In genomic region chr16:78265826-78266225, GRCm38 (mm10) we compare ENCODE assay signal across 10 mouse cellular contexts. TPM values are rescaled to one million over a fixed set of nuclear protein-coding genes. Genes with fewer than 3 reads are reported as not detected.
DNase-seq lines count a peak whose midpoint lies in the region; ATAC-seq lines count a peak whose summit lies in the region.
"Had no signal": no experiment of that assay in that cellular context is flagged by ENCODE, and none has a peak within 500 bp of the region (broad histone marks: within the 10 kb centered on the region; RNA-seq: fewer than 3 reads in every experiment).

No protein-coding gene starts in this region.

- 34% methylated on average over 11 of the region's 11 CpGs for WGBS in heart, embryonic 10.5 days
- 37% methylated on average over 11 of the region's 11 CpGs for WGBS in midbrain, embryonic 12.5 days
- WGBS in midbrain, embryonic 13.5 days = 38% methylated on average over 11 of the region's 11 CpGs
- WGBS in lung, embryonic 16.5 days = 36% methylated on average over 11 of the region's 11 CpGs
- 30% methylated on average over 11 of the region's 11 CpGs for WGBS in forebrain, embryonic 14.5 days

- DNase-seq in heart, embryonic 10.5 days (ENCODE audit: low spot score) = no peak
- DNase-seq in heart, adult 11 months = no peak
- no peak for DNase-seq in layer of hippocampus, adult 9-10 months (ENCODE audit: low spot score)
- no peak for DNase-seq in urinary bladder, postnatal 10 days (ENCODE audit: low spot score)
- no peak for DNase-seq in forebrain, embryonic 14.5 days (ENCODE audit: low spot score)
- DNase-seq: kidney, adult 2 months had no signal

- no peak overlapping the region for H3K4me3 ChIP-seq in heart, embryonic 10.5 days
- no peak overlapping the region for H3K4me3 ChIP-seq in midbrain, embryonic 12.5 days
- H3K4me3 ChIP-seq in midbrain, embryonic 13.5 days (replicated peaks) = no peak overlapping the region
- no peak overlapping the region for H3K4me3 ChIP-seq in lung, embryonic 16.5 days (ENCODE audit: low read length)
- no peak overlapping the region for H3K4me3 ChIP-seq in forebrain, embryonic 14.5 days (ENCODE audit: low read depth, low read length)

- H3K9me3 ChIP-seq in heart, embryonic 10.5 days = no peaks in the 10 kb centered on the region
- H3K9me3 ChIP-seq in midbrain, embryonic 12.5 days = no peaks in the 10 kb centered on the region
- H3K9me3 ChIP-seq in midbrain, embryonic 13.5 days = no peaks in the 10 kb centered on the region
- no peaks in the 10 kb centered on the region for H3K9me3 ChIP-seq in lung, embryonic 16.5 days (ENCODE audit: control insufficient read depth, low read length)
- H3K9me3 ChIP-seq in forebrain, embryonic 14.5 days (replicated peaks; ENCODE audit: control insufficient read depth, low read length) = no peaks in the 10 kb centered on the region
- H3K9me3 ChIP-seq: embryonic facial prominence, embryonic 13.5 days had no signal

- peak overlapping the region; percentile 89; the same call in 1 of the 2 replicates for H3K27ac ChIP-seq in heart, embryonic 10.5 days
- 0 out of 2 replicates have a peak overlapping the region, but pooled peaks have one; percentile 12 for H3K27ac ChIP-seq in midbrain, embryonic 12.5 days (replicated peaks)
- no peak overlapping the region for H3K27ac ChIP-seq in midbrain, embryonic 13.5 days
- H3K27ac ChIP-seq in lung, embryonic 16.5 days (ENCODE audit: low read length) = 0 out of 2 replicates have a peak overlapping the region, but pooled peaks have one; percentile 59
- no peak overlapping the region for H3K27ac ChIP-seq in forebrain, embryonic 14.5 days (ENCODE audit: low read depth, low read length)
- H3K27ac ChIP-seq: embryonic facial prominence, embryonic 13.5 days had no signal

- H3K4me1 ChIP-seq in heart, embryonic 10.5 days = peaks cover 11% of the 10 kb centered on the region
- H3K4me1 ChIP-seq in midbrain, embryonic 12.5 days = peaks cover 17% of the 10 kb centered on the region
- peaks cover 12% of the 10 kb centered on the region for H3K4me1 ChIP-seq in midbrain, embryonic 13.5 days (replicated peaks)
- peaks cover 11% of the 10 kb centered on the region for H3K4me1 ChIP-seq in lung, embryonic 16.5 days (replicated peaks; ENCODE audit: control insufficient read depth, insufficient read depth, low read length)
- peaks cover 5% of the 10 kb centered on the region; the same call in 1 of the 2 replicates for H3K4me1 ChIP-seq in forebrain, embryonic 14.5 days (ENCODE audit: control insufficient read depth, insufficient read depth, low read length)

- H3K4me2 ChIP-seq in midbrain, embryonic 12.5 days (replicated peaks) = 0 out of 2 replicates have a peak overlapping the region, but pooled peaks have one; percentile 63
- H3K4me2 ChIP-seq in midbrain, embryonic 13.5 days (replicated peaks) = no peak overlapping the region
- no peak overlapping the region for H3K4me2 ChIP-seq in lung, embryonic 16.5 days (ENCODE audit: low read depth, low read length)
- H3K4me2 ChIP-seq in forebrain, embryonic 14.5 days (ENCODE audit: low read length) = no peak overlapping the region

- ATAC-seq in midbrain, embryonic 12.5 days (ENCODE audit: low FRiP score, low read depth) = no peak
- ATAC-seq in midbrain, embryonic 13.5 days = no peak
- peak; percentile 27; the same call in 1 of the 2 replicates for ATAC-seq in lung, embryonic 16.5 days (ENCODE audit: low read depth)
- ATAC-seq in forebrain, embryonic 14.5 days = no peak

- no peaks in the 10 kb centered on the region for H3K36me3 ChIP-seq in heart, embryonic 10.5 days
- no peaks in the 10 kb centered on the region for H3K36me3 ChIP-seq in midbrain, embryonic 12.5 days
- no peaks in the 10 kb centered on the region for H3K36me3 ChIP-seq in midbrain, embryonic 13.5 days
- H3K36me3 ChIP-seq in lung, embryonic 16.5 days (ENCODE audit: control insufficient read depth, insufficient read depth, low read length) = no peaks in the 10 kb centered on the region
- H3K36me3 ChIP-seq in forebrain, embryonic 14.5 days (ENCODE audit: control insufficient read depth, insufficient read depth, low read length) = no peaks in the 10 kb centered on the region
- H3K36me3 ChIP-seq: embryonic facial prominence, embryonic 13.5 days had no signal

- no peaks in the 10 kb centered on the region for H3K27me3 ChIP-seq in heart, embryonic 10.5 days (ENCODE audit: insufficient read depth, poor library complexity, severe bottlenecking)
- H3K27me3 ChIP-seq in midbrain, embryonic 12.5 days = peaks cover 14% of the 10 kb centered on the region
- peaks cover 10% of the 10 kb centered on the region; the same call in 1 of the 2 replicates for H3K27me3 ChIP-seq in midbrain, embryonic 13.5 days
- no peaks in the 10 kb centered on the region for H3K27me3 ChIP-seq in lung, embryonic 16.5 days (ENCODE audit: control insufficient read depth, insufficient read depth, low read depth, low read length)
- 0 out of 2 replicates have a peak, but pooled peaks cover 5% of the 10 kb centered on the region for H3K27me3 ChIP-seq in forebrain, embryonic 14.5 days (replicated peaks; ENCODE audit: control insufficient read depth, insufficient read depth, low read length)
- H3K27me3 ChIP-seq: embryonic facial prominence, embryonic 13.5 days had no signal

- no peak overlapping the region for H3K9ac ChIP-seq in midbrain, embryonic 12.5 days (replicated peaks)
- no peak overlapping the region for H3K9ac ChIP-seq in midbrain, embryonic 13.5 days (replicated peaks)
- no peak overlapping the region for H3K9ac ChIP-seq in lung, embryonic 16.5 days (ENCODE audit: low read length)
- no peak overlapping the region for H3K9ac ChIP-seq in forebrain, embryonic 14.5 days (ENCODE audit: low read length)

RNA-seq across cellular contexts. Expression of gene Cxadr, which starts 35.5 kb away (rescaled TPM):
- 27.9 and 35.9 TPM in 2 replicates for polyA plus RNA-seq in heart, embryonic 10.5 days (2016; fragmentation: Nextera tagmentation; extraction: Ambion mirVana)
- polyA plus RNA-seq in midbrain, embryonic 12.5 days (2016; fragmentation: Nextera tagmentation; extraction: Ambion mirVana) = 116 and 122 TPM in 2 replicates
- polyA plus RNA-seq in midbrain, embryonic 13.5 days (2015; fragmentation: Nextera tagmentation; extraction: Ambion mirVana) = 135 and 153 TPM in 2 replicates
- 35.3 and 35.7 TPM in 2 replicates for polyA plus RNA-seq in lung, embryonic 16.5 days (2015; fragmentation: Nextera tagmentation; extraction: Ambion mirVana)
- 105 and 122 TPM in 2 replicates for polyA plus RNA-seq in forebrain, embryonic 14.5 days (2014; fragmentation: Nextera tagmentation; extraction: Ambion mirVana)

Comparison
In these comparisons a context has a peak if more than half of its experiments do, and no peak if none do; other contexts are left out.
1. H3K27ac ChIP-seq: peak in heart, embryonic 10.5 days (single experiment), midbrain, embryonic 12.5 days (single experiment) and lung, embryonic 16.5 days (single experiment); none in midbrain, embryonic 13.5 days (single experiment) and forebrain, embryonic 14.5 days (single experiment).